Mouse (Mus musculus) layer of hippocampus, adult 2 months (tissue): ENCODE data around the gene Etv3. TPM values are rescaled to one million over a fixed set of nuclear protein-coding genes. Genes with fewer than 3 reads are reported as not detected.
A peak's percentile ranks its signal among the peaks of the same experiment; 100 is the strongest.

Source experiments
- DNase-seq, 2 experiments: peaks; one replicate each; pipeline ENCODE4 v3.0.0; 2022; ENCODE audit warnings: low spot score in 2 of 2
- H3K27ac ChIP-seq: fragments of 200-600 bp; 2 replicates; pipeline ENCODE4 v1.8.1; 2022
- H3K4me3 ChIP-seq: fragments of 200-600 bp; 2 replicates; pipeline ENCODE4 v1.8.1; 2022; ENCODE audit warnings: mild to moderate bottlenecking
- CTCF ChIP-seq: fragments of 200-600 bp; conservative IDR thresholded peaks from 2 replicates; pipeline ENCODE4 v1.8.1; 2022; ENCODE audit warnings: antibody characterized with exemption, mild to moderate bottlenecking, moderate library complexity
- total RNA-seq, 2 experiments: library from RNA; stranded (reverse); gene quantifications; 2 replicates each; pipeline ENCODE4 v1.2.3; 2021

Gene Etv3
- total RNA-seq, 2 experiments from 2014 or later: 21.5 to 25.2 TPM

DNA sequence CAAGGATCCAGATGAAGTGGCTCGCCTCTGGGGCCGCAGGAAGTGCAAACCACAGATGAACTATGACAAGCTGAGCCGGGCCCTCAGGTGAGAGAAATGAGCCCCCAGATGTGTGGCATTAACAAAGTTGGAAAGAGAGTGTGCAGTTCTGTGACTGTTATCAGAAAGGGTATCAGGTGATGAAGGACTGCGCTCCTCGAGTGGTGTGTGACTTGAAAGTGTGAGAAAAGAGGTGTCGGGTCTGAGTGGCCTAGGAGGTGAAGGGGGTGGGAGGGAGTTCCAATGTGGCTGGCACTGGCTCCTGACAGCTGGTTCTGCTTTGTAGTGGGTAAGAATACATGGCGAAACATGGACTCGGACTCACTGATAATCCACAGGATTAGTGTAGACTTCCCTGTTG, 2.8 kb downstream of the Etv3 start:
- H3K27ac ChIP-seq: no peak overlapping the region
- no peak for DNase-seq
- TF ChIP-seq CTCF: no peak
- H3K4me3 ChIP-seq: no peak overlapping the region

GRCm38 (mm10) chr3:87528841-87529240, 3.6 kb downstream of the Etv3 start:
- H3K4me3 ChIP-seq: no peak overlapping the region
- no peak overlapping the region for H3K27ac ChIP-seq
- no peak for TF ChIP-seq CTCF
- no peak for DNase-seq

- no peak for DNase-seq
- no peak overlapping the region for H3K4me3 ChIP-seq
- no peak overlapping the region for H3K27ac ChIP-seq
- TF ChIP-seq CTCF: no peak
Observed at GRCm38 (mm10) chr3:87529568-87529967, 4.4 kb downstream of the Etv3 start.

DNA sequence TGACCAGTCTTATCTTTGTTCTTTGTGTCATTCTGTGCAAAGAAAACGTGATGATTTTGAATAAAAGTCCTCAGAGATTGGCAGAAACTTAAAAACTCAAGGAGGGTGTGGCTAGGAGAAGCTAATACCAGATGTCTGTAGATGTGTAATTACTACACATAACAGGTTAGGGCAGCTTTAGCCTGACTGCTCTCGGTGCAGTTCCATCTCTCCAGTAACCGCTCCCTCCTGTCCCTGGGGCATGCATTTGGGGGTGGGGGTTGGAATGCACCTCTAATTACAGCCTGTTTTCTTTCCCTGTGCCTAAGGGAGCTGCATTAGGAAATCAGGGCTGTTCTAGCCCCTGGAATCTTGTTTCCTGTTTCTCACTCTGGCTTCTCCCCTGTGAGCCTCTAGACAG, 5.0 kb downstream of the Etv3 start:
- TF ChIP-seq CTCF: no peak
- no peak overlapping the region for H3K27ac ChIP-seq

DNA sequence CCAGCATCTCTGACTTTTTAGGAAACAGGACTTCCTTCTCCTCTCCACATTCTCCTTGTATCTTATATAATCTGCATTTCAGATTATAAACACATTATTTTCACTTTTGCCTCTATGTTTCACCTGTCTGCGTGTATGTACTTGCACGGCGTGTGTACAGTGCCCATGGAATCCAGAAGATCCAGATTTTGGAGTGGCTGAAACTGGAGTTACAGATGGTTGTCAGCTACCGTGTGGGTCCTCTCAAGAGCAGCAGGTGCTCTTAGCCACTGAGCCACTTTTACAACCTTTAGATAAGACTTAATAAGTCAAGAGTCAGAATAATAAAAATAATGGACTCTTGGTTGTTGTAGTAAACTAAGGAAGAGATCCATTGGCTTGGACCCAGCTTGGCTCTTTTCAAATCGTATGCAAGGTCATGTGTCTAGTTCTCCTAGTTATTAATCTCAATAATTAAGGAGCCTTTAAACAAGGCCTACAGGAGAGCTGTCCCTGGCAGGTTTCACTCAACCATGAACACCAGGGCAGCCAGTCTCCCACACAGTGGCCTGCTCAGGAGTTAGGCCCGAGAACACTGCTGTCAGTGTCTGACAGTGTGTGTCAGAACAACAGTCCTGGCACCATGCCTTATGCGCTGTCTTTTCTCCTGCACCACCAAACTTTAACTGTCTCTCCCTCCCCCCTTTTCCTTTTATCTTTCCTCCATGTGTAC, 8.6 kb downstream of the Etv3 start:
- Histone ChIP-seq H3K4me3 (no peak overlapping the region), H3K27ac (no peak overlapping the region)
- DNase-seq: no peak
- TF ChIP-seq CTCF: no peak

More for the DNA sequence above, 5.0 kb downstream of the Etv3 start:
- H3K4me3 ChIP-seq: no peak overlapping the region
- DNase-seq: no peak

DNA sequence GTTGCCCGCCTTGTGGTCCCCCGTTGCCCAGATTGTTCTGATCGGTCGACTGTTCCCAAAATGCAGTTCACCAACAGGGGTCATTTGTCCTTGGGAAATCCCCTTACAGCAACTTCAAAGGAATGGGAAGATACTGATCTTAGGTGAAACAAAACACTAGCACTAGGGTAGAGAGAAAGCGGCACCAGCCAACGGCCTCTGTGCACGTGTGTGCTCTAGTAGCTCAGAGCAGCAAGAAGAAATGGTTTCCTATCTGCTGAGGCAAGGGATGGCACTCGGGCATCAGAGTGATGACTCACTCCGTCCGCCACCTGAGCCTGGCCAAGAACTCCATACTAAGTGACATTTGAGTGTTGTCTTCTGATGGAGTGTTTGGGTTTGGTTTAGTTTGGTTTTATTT, 12.8 kb downstream of the Etv3 start:
- no peak for TF ChIP-seq CTCF
- H3K27ac ChIP-seq: no peak overlapping the region
- no peak overlapping the region for H3K4me3 ChIP-seq
- no peak for DNase-seq

DNA sequence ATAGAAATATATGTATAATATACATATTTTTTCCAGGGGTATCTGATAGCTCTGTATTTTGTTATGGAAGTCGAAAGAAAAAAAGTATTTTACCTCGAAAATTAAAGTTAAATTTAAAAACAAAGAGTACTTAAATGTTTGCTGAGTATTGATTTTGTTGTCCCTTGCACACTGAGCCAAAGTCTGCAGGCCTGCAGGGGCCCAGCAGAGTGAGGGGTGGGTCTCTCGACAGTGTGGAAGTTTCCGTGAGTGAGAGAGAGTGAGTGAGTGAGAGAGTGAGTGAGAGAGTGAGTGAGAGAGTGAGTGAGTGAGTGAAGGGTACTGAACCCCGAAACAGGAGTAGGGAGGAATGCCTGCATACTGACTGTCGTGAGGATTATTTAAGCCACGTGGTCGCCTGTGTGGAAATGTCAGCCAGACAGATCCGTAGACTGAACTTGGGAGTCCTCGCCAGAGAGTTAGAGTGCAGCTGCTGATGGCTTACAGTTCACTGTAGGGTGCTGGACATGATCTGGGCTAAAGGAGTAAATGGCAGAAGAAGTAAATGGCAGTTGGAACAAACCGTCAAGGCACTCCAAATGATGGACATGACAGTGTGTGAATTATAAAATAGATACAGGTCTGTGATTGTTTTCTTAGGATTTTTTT, 14.9 kb downstream of the Etv3 start:
- no peak for TF ChIP-seq CTCF
- no peak overlapping the region for H3K27ac ChIP-seq

GRCm38 (mm10) chr3:87540714-87541113, 15.5 kb downstream of the Etv3 start:
- no peak for TF ChIP-seq CTCF
- H3K27ac ChIP-seq: no peak overlapping the region
- DNase-seq: no peak
- H3K4me3 ChIP-seq: no peak overlapping the region

More for the DNA sequence above, 14.9 kb downstream of the Etv3 start:
- DNase-seq: no peak
- H3K4me3 ChIP-seq: no peak overlapping the region

- Histone ChIP-seq H3K4me3 (no peak overlapping the region), H3K27ac (no peak overlapping the region)
- DNase-seq: no peak
- no peak for TF ChIP-seq CTCF
Observed at GRCm38 (mm10) chr3:87542481-87543215, 17.4 kb downstream of the Etv3 start.

DNA sequence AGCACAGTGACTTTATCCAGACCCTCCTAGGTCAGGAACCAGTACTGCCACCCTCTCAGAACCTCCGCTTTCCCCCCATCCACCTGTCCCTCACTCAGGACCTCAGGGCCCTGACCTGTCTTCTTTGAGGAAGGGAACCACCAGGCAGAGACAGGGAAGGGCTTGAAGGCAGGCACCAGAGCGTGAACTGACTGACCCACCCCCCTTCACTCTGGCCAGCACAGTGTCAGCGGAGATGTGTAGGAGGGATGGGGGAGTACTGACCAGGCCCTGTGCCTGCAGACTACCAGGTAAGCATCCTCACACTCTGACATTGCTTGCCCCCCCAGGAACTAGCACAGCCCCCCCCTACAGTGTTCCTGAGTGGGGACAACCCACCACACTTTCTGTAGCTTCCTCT, 20.3 kb downstream of the Etv3 start:
- TF ChIP-seq CTCF: no peak
- no peak for DNase-seq
- H3K4me3 ChIP-seq: no peak overlapping the region
- no peak overlapping the region for H3K27ac ChIP-seq

DNA sequence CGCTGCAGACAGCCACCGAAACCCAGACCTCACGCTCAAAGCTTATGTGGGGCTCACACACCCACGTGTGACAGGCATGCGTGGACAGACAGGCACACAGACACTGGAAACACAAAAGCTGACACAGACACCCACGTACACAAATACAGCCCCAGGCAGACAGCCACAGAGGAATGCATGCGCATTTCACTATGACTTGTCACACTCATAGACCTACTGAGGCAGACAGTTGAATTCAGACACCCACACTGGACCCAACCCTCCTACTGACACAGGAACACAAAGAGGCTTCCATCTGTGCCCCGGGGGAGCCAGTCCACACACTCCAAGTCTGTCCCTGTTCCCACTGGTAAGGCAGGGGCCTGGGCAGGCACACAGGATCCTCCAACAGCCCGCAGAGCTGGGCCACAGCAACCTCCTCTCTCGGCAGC, 21.1 kb downstream of the Etv3 start:
- 0 out of 2 replicates have a peak overlapping the region, but pooled peaks have one; percentile 32 for H3K27ac ChIP-seq
- peak; percentile 42 to 70 for DNase-seq
- no peak for TF ChIP-seq CTCF
- H3K4me3 ChIP-seq: no peak overlapping the region

- Histone ChIP-seq H3K27ac (no peak overlapping the region), H3K4me3 (no peak overlapping the region)
- no peak for DNase-seq
- TF ChIP-seq CTCF: no peak
Observed at GRCm38 (mm10) chr3:87549908-87550307, 24.7 kb downstream of the Etv3 start.

DNA sequence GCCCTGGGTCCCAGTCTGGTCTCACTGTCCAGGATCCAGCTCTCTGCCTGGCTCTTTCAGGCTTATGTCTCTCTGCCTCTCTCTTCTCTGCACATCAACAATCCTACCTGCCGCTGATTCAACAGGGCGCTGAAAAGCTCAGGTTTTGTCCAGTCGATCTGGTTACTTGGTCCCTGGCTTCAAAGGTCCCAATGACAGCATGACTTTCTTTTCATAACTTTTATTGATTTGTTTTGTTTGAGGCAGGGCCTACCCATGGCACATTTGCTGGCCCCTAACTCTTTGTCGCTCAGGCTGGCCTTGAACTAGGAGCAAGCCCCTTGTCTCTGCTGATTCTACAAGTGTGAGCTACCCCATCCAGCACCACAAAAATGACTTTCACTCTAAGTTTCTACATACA, 27.1 kb downstream of the Etv3 start:
- no peak for DNase-seq
- no peak for TF ChIP-seq CTCF
- Histone ChIP-seq H3K4me3 (no peak overlapping the region), H3K27ac (no peak overlapping the region)
